Mouse (Mus musculus) CH12.LX (cell line): ENCODE data around the gene Ncoa1.

Experiments
- CHD1 ChIP-seq: IDR thresholded peaks from 2 replicates; pipeline ENCODE4 v1.6.1; 2012; ENCODE audit warnings: low read depth, low read length, improper control_type of control experiment, inconsistent platforms
- CTCF ChIP-seq, 2 experiments: IDR thresholded peaks in 1 of 2; conservative IDR thresholded peaks in 1 of 2; 2 replicates each; pipeline ENCODE4 v1.5.1; 2011 to 2012; ENCODE audit warnings: low read depth in 2 of 2, low read length in 2 of 2, improper control_type of control experiment in 1 of 2, inconsistent platforms in 1 of 2, mild to moderate bottlenecking in 1 of 2, moderate library complexity in 1 of 2
- EP300 ChIP-seq: IDR thresholded peaks from 2 replicates; pipeline ENCODE4 v1.6.1; 2011; ENCODE audit warnings: low read length, improper control_type of control experiment
- HCFC1 ChIP-seq: IDR thresholded peaks from 2 replicates; pipeline ENCODE4 v1.6.1; 2012; ENCODE audit warnings: low read depth, mild to moderate bottlenecking, inconsistent platforms, low read length, improper control_type of control experiment
- MYC ChIP-seq: IDR thresholded peaks from 2 replicates; pipeline ENCODE4 v1.6.1; 2011; ENCODE audit warnings: low read depth, mild to moderate bottlenecking, improper control_type of control experiment, low read length
- NRF1 ChIP-seq: IDR thresholded peaks from 2 replicates; pipeline ENCODE4 v1.6.1; 2014; ENCODE audit warnings: low read depth, mild to moderate bottlenecking, inconsistent platforms, low read length, improper control_type of control experiment, moderate library complexity
- POLR2A ChIP-seq: IDR thresholded peaks from 2 replicates; pipeline ENCODE4 v1.6.1; 2011; ENCODE audit warnings: low read depth, mild to moderate bottlenecking, improper control_type of control experiment, low read length
- SIN3A ChIP-seq: IDR thresholded peaks from 2 replicates; pipeline ENCODE4 v1.6.1; 2012; ENCODE audit warnings: low read length, improper control_type of control experiment, inconsistent platforms
- TBP ChIP-seq: conservative IDR thresholded peaks from 2 replicates; pipeline ENCODE4 v1.6.1; 2011; ENCODE audit warnings: low read depth, low read length, improper control_type of control experiment
- TCF12 ChIP-seq: IDR thresholded peaks from 2 replicates; pipeline ENCODE4 v1.6.1; 2014; ENCODE audit warnings: low read depth, mild to moderate bottlenecking, inconsistent platforms, low read length, improper control_type of control experiment
- ZNF384 ChIP-seq: IDR thresholded peaks from 2 replicates; pipeline ENCODE4 v1.6.1; 2012; ENCODE audit warnings: low read depth, low read length, improper control_type of control experiment, inconsistent platforms

- TF ChIP-seq CTCF (conservative IDR thresholded peaks at IDR 0.05 in 1 of 2, IDR thresholded peaks at IDR 0.05 in 1 of 2; ENCODE audit: low read depth in 2 of 2, low read length in 2 of 2) (no peak), POLR2A (no peak), HCFC1 (no peak), SIN3A (no peak), NRF1 (no peak), TCF12 (no peak), EP300 (no peak), CHD1 (no peak), TBP (no peak), MYC (no peak), ZNF384 (no peak)
Measured at GRCm38 (mm10) chr12:4501916-4502315, 24.9 kb upstream of the Ncoa1 start.
